Mouse (Mus musculus) small intestine, adult 2 months (tissue): ENCODE results near the gene Amz1. TPM values are rescaled to one million over a fixed set of nuclear protein-coding genes. Genes with fewer than 3 reads are reported as not detected.

ENCODE experiments used
- H3K27ac ChIP-seq: fragments of 200-500 bp; 2 replicates; pipeline ENCODE4 v1.5.1; 2012; ENCODE audit warnings: low read depth, low read length, control low read depth, inconsistent platforms; ENCODE audit not compliant: insufficient read depth
- H3K27me3 ChIP-seq: fragments of 200-500 bp; 2 replicates; pipeline ENCODE4 v1.6.1; 2012; ENCODE audit warnings: mild to moderate bottlenecking, moderate library complexity, low read length, inconsistent platforms; ENCODE audit not compliant: control insufficient read depth, insufficient read depth
- H3K36me3 ChIP-seq: fragments of 200-500 bp; 2 replicates; pipeline ENCODE4 v1.6.1; 2012; ENCODE audit warnings: mild to moderate bottlenecking, low read length, control low read depth, inconsistent platforms; ENCODE audit not compliant: control insufficient read depth, insufficient read depth
- H3K4me1 ChIP-seq: fragments of 200-500 bp; 2 replicates; pipeline ENCODE4 v1.6.1; 2012; ENCODE audit warnings: low read length, inconsistent platforms, mixed read lengths; ENCODE audit not compliant: control insufficient read depth, insufficient read depth, insufficient read length
- H3K4me3 ChIP-seq: fragments of 200-500 bp; 2 replicates; pipeline ENCODE4 v1.5.1; 2012; ENCODE audit warnings: low read depth, mild to moderate bottlenecking, control low read depth, inconsistent platforms, low read length, moderate library complexity
- CTCF ChIP-seq: fragments of 200-500 bp; IDR thresholded peaks from 2 replicates; pipeline ENCODE4 v1.5.1; 2012; ENCODE audit warnings: low read depth, mild to moderate bottlenecking, control low read depth, inconsistent platforms, low read length, moderate library complexity, mixed read lengths; ENCODE audit not compliant: insufficient replicate concordance, insufficient read length; ENCODE audit errors: extremely low read depth
- POLR2A ChIP-seq: fragments of 200-500 bp; IDR thresholded peaks from 2 replicates; pipeline ENCODE4 v1.6.1; 2012; ENCODE audit warnings: low read depth, mild to moderate bottlenecking, control low read depth, inconsistent platforms, low read length, moderate library complexity
- WGBS: fragments of 180-500 bp; shearing (Covaris S2); methylation state at CpG from one replicate; pipeline ENCODE4 v1.1.7; 2018; 5-methylcytosine and 5-hydroxymethylcytosine counted together
- polyA plus RNA-seq: library from polyadenylated mRNA; depleted of rRNA; stranded (reverse); fragments of >200 nt; gene quantifications from 2 replicates; pipeline ENCODE4 v1.2.3, GENCODE M21; 2012

The Amz1 gene
- polyA plus RNA-seq, 1 experiment, result 3.8 TPM

DNA sequence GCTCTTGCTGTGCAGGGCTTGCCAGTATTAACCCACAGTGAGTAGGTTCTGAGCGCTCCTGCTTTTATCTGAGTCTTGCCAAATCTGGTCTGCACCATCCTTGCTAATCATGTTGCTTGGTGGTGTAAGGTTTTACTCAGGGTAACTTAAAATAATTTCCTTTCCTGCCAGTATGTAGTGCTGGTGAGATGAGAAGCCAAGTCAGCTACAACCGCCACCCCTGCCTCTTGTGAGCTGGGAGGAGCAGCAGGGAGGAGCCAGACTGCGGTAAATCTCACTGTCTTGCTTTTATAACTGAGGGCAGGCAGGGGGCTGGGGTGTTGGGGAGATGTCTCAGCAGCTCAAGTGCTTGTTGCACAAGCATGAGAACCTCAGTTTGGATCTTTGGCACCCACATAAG, 35.5 kb upstream of the Amz1 start:
- peaks cover 2% of the 10 kb centered on the region; the same call in 1 of the 2 replicates for H3K36me3 ChIP-seq
- TF ChIP-seq CTCF (no peak), POLR2A (no peak)
- H3K4me3 ChIP-seq, result no peak overlapping the region
- no peaks in the 10 kb centered on the region for H3K4me1 ChIP-seq
- H3K27me3 ChIP-seq, result no peaks in the 10 kb centered on the region
- no peak overlapping the region for H3K27ac ChIP-seq
- 77% methylated on average over 3 of the region's 3 CpGs for WGBS

DNA sequence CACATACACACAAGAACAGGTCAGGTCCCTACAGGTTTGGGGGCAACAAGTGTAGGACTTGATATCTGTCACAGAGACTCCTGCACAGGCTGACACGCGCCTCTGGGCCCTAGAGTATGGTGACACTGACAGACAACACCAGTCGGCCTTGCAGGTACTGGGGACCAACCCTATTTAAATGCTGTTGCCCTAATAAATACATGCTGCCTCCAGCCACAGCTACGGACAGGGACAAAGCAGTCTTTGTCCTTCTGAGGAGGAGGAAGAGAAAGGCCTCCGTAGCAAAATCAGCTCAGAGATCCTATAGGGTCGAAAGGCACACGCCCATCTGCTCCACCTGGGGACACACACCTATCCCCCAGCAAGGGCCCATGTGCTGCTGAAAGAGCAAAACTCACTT, 27.9 kb upstream of the Amz1 start:
- no peaks in the 10 kb centered on the region for H3K27me3 ChIP-seq
- H3K27ac ChIP-seq, result no peak overlapping the region
- 39% methylated on average over 7 of the region's 7 CpGs for WGBS
- no peak overlapping the region for H3K4me3 ChIP-seq
- TF ChIP-seq CTCF (no peak), POLR2A (no peak)
- 0 out of 2 replicates have a peak, but pooled peaks cover 1% of the 10 kb centered on the region for H3K36me3 ChIP-seq
- no peaks in the 10 kb centered on the region for H3K4me1 ChIP-seq

DNA sequence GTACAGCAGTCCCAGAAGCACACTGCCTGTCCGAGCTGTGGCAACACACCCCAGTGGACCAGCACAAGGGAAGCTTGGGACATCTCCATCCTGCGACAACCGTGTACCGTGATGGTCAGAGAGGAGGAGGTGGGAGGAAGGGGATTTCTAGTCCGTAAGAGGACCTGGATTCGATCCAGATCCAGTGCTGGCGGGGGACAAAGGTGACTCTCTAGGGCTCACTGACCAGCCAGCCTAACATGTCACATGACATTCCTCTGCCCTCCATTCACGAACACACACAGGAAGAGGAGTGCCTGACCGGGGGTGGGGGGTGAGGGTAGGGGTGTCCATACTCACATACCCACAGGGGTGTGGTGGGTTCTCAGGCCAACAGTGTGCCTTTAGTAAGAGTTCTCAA, 24.2 kb upstream of the Amz1 start:
- H3K4me1 ChIP-seq, result peaks cover 14% of the 10 kb centered on the region; the same call in 1 of the 2 replicates
- 88% methylated on average over 9 of the region's 9 CpGs for WGBS
- H3K4me3 ChIP-seq, result no peak overlapping the region
- H3K27me3 ChIP-seq, result no peaks in the 10 kb centered on the region
- TF ChIP-seq POLR2A (no peak), CTCF (no peak)
- no peak overlapping the region for H3K27ac ChIP-seq
- 0 out of 2 replicates have a peak, but pooled peaks cover 1% of the 10 kb centered on the region for H3K36me3 ChIP-seq

DNA sequence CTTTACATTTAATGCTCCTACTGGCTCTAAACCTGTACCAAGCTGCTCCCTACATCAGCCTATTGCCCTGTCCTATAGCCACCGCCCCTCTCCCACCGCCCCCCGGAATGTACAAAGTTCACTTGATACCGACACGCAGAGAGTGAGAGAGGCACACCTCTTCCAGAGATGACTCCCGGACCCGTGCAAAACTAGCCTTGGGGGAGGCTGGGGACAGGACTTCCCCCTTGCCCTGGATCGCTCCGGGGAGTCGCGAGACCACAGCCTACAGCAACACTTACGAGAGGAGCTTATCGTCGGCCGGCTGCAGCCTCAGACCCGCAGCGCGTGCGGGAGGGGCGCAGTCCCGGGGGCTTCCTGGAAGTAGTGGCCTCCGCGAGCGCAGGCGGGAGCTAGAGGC, 22.3 kb upstream of the Amz1 start:
- WGBS, result under 1% methylated on average over 25 of the region's 25 CpGs
- TF ChIP-seq POLR2A (0 out of 2 replicates have a peak, but pooled peaks have one; percentile 7), CTCF (no peak)
- no peaks in the 10 kb centered on the region for H3K27me3 ChIP-seq
- H3K4me1 ChIP-seq, result peaks cover 19% of the 10 kb centered on the region
- peak overlapping the region; percentile 92 for H3K4me3 ChIP-seq
- peak overlapping the region; percentile 38; the same call in 1 of the 2 replicates for H3K27ac ChIP-seq
- H3K36me3 ChIP-seq, result no peaks in the 10 kb centered on the region

DNA sequence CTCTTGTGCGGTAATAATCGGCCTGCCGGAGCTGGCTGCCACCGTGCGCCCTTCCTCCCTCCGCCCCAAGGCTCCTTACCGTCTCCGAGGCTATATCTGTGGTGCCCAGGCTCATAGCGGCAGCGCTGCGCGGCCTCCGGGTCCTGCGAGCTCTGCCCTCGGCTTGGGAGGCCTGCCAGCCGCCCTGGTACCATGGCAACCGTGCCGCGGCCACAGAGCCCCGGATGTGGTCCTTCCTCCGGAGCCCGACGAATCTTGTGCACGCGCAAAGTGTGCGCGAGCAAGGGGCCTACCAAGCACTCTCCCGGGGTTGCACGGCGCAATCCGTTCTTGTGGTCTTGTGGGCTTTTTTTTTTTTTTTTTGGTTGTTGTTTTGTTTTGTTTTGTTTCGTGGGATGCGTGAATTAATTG, 21.8 kb upstream of the Amz1 start, which contains the start of gene Iqce:
Gene Iqce, minus strand, starts transcription at position 276 of the 411 bp plus-strand sequence.
- Histone ChIP-seq H3K27me3 (no peaks in the 10 kb centered on the region), H3K36me3 (no peaks in the 10 kb centered on the region), H3K4me1 (peaks cover 19% of the 10 kb centered on the region), H3K4me3 (peak within 1 kb of the TSS; percentile 92), H3K27ac (peak within 1 kb of the TSS; percentile 38; the same call in 1 of the 2 replicates)
- 1% methylated on average over 33 of the region's 33 CpGs for WGBS
- TF ChIP-seq CTCF (no peak), POLR2A (0 out of 2 replicates have a peak, but pooled peaks have one; percentile 13)

DNA sequence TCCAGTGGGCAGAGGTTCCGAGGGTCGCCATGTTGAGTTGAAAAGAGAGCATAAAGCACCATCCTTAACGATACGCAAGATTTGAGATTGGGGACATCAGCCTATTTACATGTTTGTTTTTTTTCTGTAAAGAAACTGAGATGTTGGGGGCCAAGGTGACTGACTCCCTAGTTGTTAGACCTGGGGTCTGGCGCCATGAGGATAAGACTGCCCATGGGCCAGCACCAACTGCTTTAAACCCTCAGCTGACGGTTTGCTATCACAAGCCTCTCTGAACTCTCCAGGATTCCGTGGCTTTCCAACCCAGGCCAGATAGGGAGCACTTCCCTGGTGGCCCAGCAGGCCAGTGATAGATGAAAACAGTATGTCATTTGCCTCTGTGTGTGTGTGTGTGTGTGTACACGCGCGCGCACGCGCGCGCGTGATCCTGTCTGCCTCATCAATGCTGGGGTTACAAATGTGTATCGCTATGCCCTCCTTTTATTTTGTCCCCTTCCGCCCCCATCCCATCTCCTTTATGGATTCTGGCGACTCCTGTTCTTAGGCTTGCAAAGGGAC, 21.2 kb upstream of the Amz1 start:
- peak overlapping the region; percentile 92 for H3K4me3 ChIP-seq
- 82% methylated on average over 19 of the region's 19 CpGs for WGBS
- TF ChIP-seq POLR2A (no peak), CTCF (no peak)

DNA sequence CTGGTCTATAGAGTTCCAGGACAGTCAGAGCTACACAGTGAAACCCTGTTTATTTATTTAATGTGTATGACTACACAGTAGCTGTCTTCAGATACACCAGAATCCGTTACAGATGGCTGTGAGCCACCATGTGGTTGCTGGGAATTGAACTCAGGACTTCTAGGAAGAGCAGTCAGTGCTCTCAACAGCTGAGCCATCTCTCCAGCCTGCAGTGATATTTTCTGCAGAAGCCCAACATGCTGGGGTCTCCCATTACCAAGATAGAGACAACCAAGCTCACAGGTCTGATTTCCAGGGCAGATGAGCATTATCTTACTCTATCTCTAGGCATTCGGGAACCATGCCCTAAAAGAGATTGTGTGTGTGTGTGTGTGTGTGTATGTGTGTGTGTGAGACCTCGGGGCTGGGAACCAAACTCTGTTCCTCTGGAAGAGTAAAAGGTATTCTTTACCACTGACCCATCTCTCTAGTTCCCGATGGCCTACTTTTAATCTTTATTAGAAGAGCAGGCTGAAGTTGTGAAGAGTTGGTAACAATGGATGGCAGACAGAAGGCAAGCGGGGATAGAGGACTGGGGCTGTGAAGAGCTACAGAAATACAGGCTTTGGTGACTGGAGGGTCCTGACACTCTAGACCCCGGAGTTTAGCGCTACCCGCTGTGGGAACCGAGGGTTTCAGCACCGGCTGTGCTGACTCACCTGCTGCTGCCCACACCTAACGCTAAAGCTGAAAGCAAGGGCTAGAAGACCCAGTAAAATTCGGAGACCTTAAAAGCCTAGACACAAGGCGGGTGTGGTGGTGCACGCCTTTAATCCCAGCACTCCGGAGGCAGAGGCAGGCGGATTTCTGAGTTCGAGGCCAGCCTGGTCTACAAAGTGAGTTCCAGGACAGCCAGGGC, 20.2 kb upstream of the Amz1 start:
- whole genome bisulfite sequencing, result 22% methylated on average over 17 of the region's 17 CpGs
- H3K27me3 ChIP-seq, result no peaks in the 10 kb centered on the region
- H3K4me1 ChIP-seq, result peaks cover 23% of the 10 kb centered on the region
- H3K27ac ChIP-seq, result peak overlapping the region; percentile 21; the same call in 1 of the 2 replicates
- peak overlapping the region; percentile 68 for H3K4me3 ChIP-seq
- TF ChIP-seq CTCF, result no peak
- no peak for TF ChIP-seq POLR2A
- H3K36me3 ChIP-seq, result no peaks in the 10 kb centered on the region

More for the DNA sequence above, 21.2 kb upstream of the Amz1 start:
- no peak overlapping the region for H3K27ac ChIP-seq
- no peaks in the 10 kb centered on the region for H3K27me3 ChIP-seq
- H3K36me3 ChIP-seq, result no peaks in the 10 kb centered on the region
- peaks cover 19% of the 10 kb centered on the region for H3K4me1 ChIP-seq
